Mouse (Mus musculus) C2C12 (cell line): ENCODE results near the gene Afp. TPM values are rescaled to one million over a fixed set of nuclear protein-coding genes. Genes with fewer than 3 reads are reported as not detected.

Experiments used
- H3K27me3 ChIP-seq: one replicate; pipeline ENCODE4 v1.6.1; 2011; ENCODE audit not compliant: control insufficient read depth, insufficient read depth, insufficient read length
- H3K36me3 ChIP-seq: one replicate; pipeline ENCODE4 v1.6.1; 2011; ENCODE audit not compliant: control insufficient read depth, insufficient read depth
- H3K4me3 ChIP-seq: one replicate; pipeline ENCODE4 v1.5.1; 2011; ENCODE audit warnings: mild to moderate bottlenecking, control low read depth; ENCODE audit not compliant: poor library complexity, insufficient read depth, severe bottlenecking
- H3K79me2 ChIP-seq: one replicate; pipeline ENCODE4 v1.6.1; 2011; ENCODE audit not compliant: control insufficient read depth, insufficient read depth
- H3K79me3 ChIP-seq: one replicate; pipeline ENCODE4 v1.6.1; 2011; ENCODE audit warnings: low read depth, control low read depth
- H3ac ChIP-seq: one replicate; pipeline ENCODE3; 2011; ENCODE audit warnings: low read depth; ENCODE audit not compliant: control insufficient read depth, insufficient read length
- CEBPB ChIP-seq: IDR thresholded peaks from one replicate; pipeline ENCODE4 v1.6.1; 2011; ENCODE audit warnings: low read depth, mild to moderate bottlenecking, control low read depth, moderate library complexity
- CTCF ChIP-seq: IDR thresholded peaks from one replicate; pipeline ENCODE4 v1.5.1; 2011; ENCODE audit not compliant: control insufficient read depth, insufficient read depth, insufficient read length
- FOSL1 ChIP-seq: IDR thresholded peaks from one replicate; pipeline ENCODE4 v1.8.0; 2011; ENCODE audit warnings: mild to moderate bottlenecking, low read length; ENCODE audit not compliant: poor library complexity, insufficient read depth, severe bottlenecking
- MAX ChIP-seq: IDR thresholded peaks from one replicate; pipeline ENCODE4 v1.6.1; 2011; ENCODE audit warnings: mild to moderate bottlenecking, control low read depth
- MYOD1 ChIP-seq: IDR thresholded peaks from one replicate; pipeline ENCODE4 v1.6.1; 2011; ENCODE audit warnings: low read depth; ENCODE audit not compliant: control insufficient read depth, insufficient read length
- MYOG ChIP-seq: IDR thresholded peaks from one replicate; pipeline ENCODE4 v1.6.1; 2011; ENCODE audit not compliant: control insufficient read depth, insufficient read length; ENCODE audit errors: extremely low read depth
- USF1 ChIP-seq: IDR thresholded peaks from one replicate; pipeline ENCODE4 v1.6.1; 2011; ENCODE audit warnings: low read depth, mild to moderate bottlenecking, control low read depth, moderate library complexity
- long read RNA-seq, 2 experiments: library from polyadenylated mRNA; unstranded; transcript quantifications; one replicate each; pipeline ENCODE4 v2.0.0; 2019 to 2020
- polyA plus RNA-seq: library from polyadenylated mRNA; unstranded; fragments of >200 nt; fragmentation: generic; extraction: Trizol; gene quantifications from one replicate; pipeline ENCODE4 v1.2.1, GENCODE M21; 2012; ENCODE audit warnings: missing spikeins

Gene Afp
- polyA plus RNA-seq: 0.26 TPM
- long read RNA-seq, experiment 1: 0 reads
- long read RNA-seq, experiment 2: 0 reads

DNA sequence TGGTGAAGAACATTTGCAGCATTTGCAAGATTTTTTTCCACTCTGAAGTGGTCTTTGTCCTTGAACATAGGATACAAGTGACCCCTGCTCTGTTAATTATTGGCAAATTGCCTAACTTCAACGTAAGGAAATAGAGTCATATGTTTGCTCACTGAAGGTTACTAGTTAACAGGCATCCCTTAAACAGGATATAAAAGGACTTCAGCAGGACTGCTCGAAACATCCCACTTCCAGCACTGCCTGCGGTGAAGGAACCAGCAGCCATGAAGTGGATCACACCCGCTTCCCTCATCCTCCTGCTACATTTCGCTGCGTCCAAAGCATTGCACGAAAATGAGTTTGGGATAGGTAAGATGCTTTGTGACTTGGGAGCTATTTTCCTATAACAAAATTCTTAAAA is at the start of gene Afp:
Afp (plus strand) TSS at position 220 of the 400 bp plus-strand sequence.
- Histone ChIP-seq H3K79me2 (no peaks in the 10 kb centered on the region), H3K36me3 (no peaks in the 10 kb centered on the region), H3K4me3 (no peak within 1 kb of the TSS), H3ac (no peak within 1 kb of the TSS), H3K79me3 (no peaks in the 10 kb centered on the region), H3K27me3 (peaks cover 7% of the 10 kb centered on the region)
- TF ChIP-seq FOSL1 (no peak), USF1 (no peak), CTCF (no peak), MAX (no peak)

GRCm38 (mm10) chr5:90447577-90447976 is 43.0 kb upstream of the Afp start:
- Histone ChIP-seq H3K79me2 (no peaks in the 10 kb centered on the region), H3K79me3 (no peaks in the 10 kb centered on the region), H3K27me3 (peaks cover 12% of the 10 kb centered on the region), H3K4me3 (no peak overlapping the region), H3ac (no peak overlapping the region), H3K36me3 (no peaks in the 10 kb centered on the region)
- no peak for TF ChIP-seq CEBPB
- TF ChIP-seq CTCF: no peak
- no peak for TF ChIP-seq USF1
- TF ChIP-seq MAX: no peak
- no peak for TF ChIP-seq FOSL1
- no peak for TF ChIP-seq MYOD1

DNA sequence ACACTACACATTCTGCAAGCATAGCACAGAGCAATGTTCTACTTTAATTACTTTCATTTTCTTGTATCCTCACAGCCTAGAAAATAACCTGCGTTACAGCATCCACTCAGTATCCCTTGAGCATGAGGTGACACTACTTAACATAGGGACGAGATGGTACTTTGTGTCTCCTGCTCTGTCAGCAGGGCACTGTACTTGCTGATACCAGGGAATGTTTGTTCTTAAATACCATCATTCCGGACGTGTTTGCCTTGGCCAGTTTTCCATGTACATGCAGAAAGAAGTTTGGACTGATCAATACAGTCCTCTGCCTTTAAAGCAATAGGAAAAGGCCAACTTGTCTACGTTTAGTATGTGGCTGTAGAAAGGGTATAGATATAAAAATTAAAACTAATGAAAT is 40.6 kb upstream of the Afp start:
- Histone ChIP-seq H3K79me2 (no peaks in the 10 kb centered on the region), H3K36me3 (no peaks in the 10 kb centered on the region), H3K79me3 (no peaks in the 10 kb centered on the region), H3K27me3 (peaks cover 7% of the 10 kb centered on the region), H3K4me3 (no peak overlapping the region), H3ac (no peak overlapping the region)
- TF ChIP-seq CTCF (no peak), USF1 (no peak)

GRCm38 (mm10) chr5:90452711-90453110 is 37.8 kb upstream of the Afp start:
- Histone ChIP-seq H3K79me2 (no peaks in the 10 kb centered on the region), H3K36me3 (no peaks in the 10 kb centered on the region), H3K79me3 (no peaks in the 10 kb centered on the region), H3K27me3 (peaks cover 9% of the 10 kb centered on the region), H3K4me3 (no peak overlapping the region), H3ac (no peak overlapping the region)
- TF ChIP-seq CEBPB: no peak
- no peak for TF ChIP-seq MAX

DNA sequence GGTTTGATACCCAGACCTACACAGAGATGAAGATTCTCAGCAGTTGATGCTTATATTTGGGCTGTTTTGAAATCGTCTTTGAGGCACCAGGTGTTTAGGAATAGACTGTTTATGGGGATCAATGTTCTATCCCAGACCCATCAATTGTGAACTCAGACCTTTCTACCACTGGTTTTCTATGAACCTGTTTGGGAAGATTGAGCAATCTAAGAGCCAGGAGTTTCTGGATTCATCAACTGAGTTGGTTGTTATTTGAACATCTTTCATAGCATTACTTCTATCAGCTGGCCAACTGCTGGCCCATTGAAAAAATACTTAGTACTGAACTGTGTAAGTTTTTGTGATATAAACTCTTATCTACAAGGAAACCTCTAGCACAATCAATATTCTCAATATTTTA is 33.3 kb upstream of the Afp start:
- peaks cover 4% of the 10 kb centered on the region for H3K27me3 ChIP-seq
- TF ChIP-seq MYOD1 (no peak), MAX (no peak), CEBPB (no peak), MYOG (no peak), CTCF (no peak), USF1 (no peak), FOSL1 (no peak)
- H3K4me3 ChIP-seq: no peak overlapping the region
- no peak overlapping the region for H3ac ChIP-seq
- H3K36me3 ChIP-seq: no peaks in the 10 kb centered on the region
- no peaks in the 10 kb centered on the region for H3K79me3 ChIP-seq
- H3K79me2 ChIP-seq: no peaks in the 10 kb centered on the region

DNA sequence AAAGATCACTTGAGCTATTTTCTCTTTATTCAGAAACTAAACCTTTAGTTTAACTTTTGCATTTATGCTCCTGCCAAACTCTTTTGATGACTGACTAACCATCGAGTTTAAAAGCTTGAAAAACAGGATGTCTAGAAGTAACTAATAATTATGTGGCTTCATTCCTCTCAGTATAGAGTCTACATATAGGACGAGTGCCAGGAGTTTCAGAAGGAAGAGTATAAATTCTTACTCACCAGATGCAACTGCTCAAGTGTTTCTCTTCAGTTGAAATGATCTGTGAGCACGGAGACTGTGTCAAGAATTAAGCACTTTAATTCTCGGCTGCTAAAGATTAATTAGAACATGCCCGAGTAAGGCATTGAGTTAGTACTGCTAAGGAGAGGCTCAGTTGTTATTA is 31.8 kb upstream of the Afp start:
- peaks cover 9% of the 10 kb centered on the region for H3K27me3 ChIP-seq

More for the DNA sequence above, 31.8 kb upstream of the Afp start:
- Histone ChIP-seq H3K79me2 (no peaks in the 10 kb centered on the region), H3K36me3 (no peaks in the 10 kb centered on the region), H3K79me3 (no peaks in the 10 kb centered on the region), H3ac (no peak overlapping the region), H3K4me3 (no peak overlapping the region)
- TF ChIP-seq USF1: no peak
- TF ChIP-seq MYOG: no peak
- TF ChIP-seq CTCF: no peak
- TF ChIP-seq MAX: no peak
- TF ChIP-seq FOSL1: no peak
- TF ChIP-seq MYOD1: no peak
- TF ChIP-seq CEBPB: no peak
